Mouse (Mus musculus) cerebellum, adult 2 months (tissue): ENCODE measurements around the gene Egfem1.

Source experiments
- CTCF ChIP-seq: fragments of 200-500 bp; IDR thresholded peaks from 2 replicates; pipeline ENCODE4 v1.5.1; 2011; ENCODE audit warnings: low read depth, mild to moderate bottlenecking, control low read depth, low read length, moderate library complexity, borderline replicate concordance; ENCODE audit not compliant: insufficient read depth
- POLR2A ChIP-seq: fragments of 200-500 bp; IDR thresholded peaks from 2 replicates; pipeline ENCODE4 v1.6.1; 2011; ENCODE audit warnings: low read length, control low read depth, borderline replicate concordance; ENCODE audit not compliant: insufficient read depth

- TF ChIP-seq POLR2A: no peak
- no peak for TF ChIP-seq CTCF
Observed at GRCm38 (mm10) chr3:29040064-29040463, 41.8 kb upstream of the Egfem1 start.
